Mouse (Mus musculus): Measurements from ENCODE around the gene Tbc1d1. TPM values are rescaled to one million over a fixed set of nuclear protein-coding genes. Genes with fewer than 3 reads are reported as not detected.

Tbc1d1 gene
- polyA plus RNA-seq, 1 experiment, result 2.8 TPM

GRCm38 (mm10) chr5:64157926-64158325, 1.8 kb downstream of the Tbc1d1 start:
- TF ChIP-seq GATA1 (IDR thresholded peaks at IDR 0.05; ENCODE audit: low read length), result no peak

DNA sequence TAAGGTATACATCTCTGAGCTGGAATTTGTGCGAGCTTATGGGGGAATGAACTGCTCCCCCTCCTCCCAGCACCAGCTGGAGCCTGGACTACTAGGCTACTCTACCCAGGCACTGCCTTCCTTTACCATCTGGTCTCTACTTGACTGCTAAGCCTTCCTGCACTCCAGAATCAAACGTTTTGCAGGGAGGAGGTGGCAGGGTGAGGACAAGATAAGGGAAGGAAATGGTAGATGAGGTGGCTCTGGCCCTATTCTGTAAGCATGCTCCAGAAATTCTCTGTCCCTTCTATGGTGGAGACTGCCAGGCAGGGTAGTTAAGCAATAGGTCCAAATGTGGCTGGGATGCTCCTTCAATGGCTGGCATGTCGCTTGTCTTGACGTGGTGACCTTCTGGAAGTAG, 2.4 kb downstream of the Tbc1d1 start:
- TF ChIP-seq GATA1 (IDR thresholded peaks at IDR 0.05; ENCODE audit: low read length), result no peak

DNA sequence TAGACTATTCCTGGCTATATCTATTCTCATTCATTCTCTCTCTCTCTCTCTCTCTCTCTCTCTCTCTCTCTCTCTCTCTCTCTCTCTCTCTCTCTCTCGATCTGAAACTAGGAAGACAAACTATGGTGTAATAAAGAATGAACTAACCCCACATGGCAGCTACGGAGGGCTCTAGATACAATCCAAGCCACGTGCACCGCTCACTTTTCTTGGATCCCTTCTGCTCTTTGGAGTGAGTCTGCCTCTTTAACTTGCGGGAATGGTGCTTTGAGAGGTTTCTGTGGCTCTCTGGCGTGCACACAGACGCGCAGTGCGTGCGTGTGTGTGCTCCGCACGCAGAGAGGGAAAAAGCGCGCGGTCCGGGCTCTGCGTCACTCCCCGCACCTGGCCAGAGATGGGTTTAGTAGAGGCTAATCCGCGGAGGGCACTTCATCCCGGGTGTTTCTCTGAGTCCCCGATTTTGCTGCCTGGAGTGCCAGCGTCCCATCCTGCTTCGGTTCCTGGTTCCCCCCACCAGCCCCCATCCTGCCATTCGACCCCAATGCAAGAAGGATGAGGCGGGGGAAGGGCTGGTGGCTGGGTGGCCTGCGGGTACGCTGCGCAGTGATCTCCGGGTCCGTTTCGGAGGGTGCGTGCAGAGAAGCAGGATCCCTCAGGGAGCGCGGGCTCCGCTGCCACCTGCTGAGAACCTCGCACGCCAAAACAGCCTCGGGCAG, 3.1 kb downstream of the Tbc1d1 start:
- no peak for TF ChIP-seq GATA1 (IDR thresholded peaks at IDR 0.05; ENCODE audit: low read length)

DNA sequence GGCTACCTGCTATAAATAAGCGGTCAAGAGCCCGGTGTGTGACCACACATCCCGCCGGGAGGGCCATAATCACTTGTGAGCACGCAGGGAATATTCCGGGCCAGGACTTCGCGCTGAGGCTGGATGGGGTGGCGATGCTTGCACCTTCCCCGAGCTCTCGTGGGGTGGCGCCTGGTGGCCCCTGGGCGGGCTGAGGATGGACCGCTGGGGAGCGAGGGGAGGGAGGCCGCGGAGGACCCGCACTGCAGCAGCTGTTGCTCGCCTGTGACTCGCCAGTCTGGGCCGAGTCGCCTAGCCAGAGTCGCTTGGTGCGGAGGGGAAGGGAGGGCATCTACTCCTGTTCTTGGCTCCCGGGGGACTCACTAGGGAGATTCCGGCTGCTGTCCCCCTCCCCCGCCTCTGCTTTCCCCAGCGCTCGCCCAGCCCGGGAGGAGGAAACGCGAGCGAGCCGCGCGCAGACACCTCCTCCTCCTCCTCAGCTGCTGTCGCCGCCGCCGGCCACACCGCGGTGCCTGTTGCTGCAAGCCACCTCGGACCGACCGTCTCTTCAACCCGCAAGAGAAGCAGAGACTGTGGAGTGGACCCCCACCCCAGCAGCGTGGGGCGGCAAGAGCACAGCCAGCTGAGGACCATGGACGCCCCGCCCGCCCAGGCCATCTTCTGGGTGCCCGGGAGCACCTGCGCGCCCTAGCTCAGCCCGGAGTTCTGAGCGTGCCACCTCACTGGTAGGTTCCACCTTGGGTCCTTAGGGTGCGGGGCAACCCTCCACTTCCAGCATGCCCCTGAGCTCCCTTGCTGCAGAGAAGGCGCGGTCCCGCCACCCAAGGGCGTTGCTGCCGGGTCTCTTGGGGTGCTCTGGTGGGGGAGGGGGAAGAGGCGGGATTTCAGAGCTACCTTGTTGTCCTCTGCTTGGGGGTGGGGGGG, 3.9 kb downstream of the Tbc1d1 start:
- TF ChIP-seq GATA1 (IDR thresholded peaks at IDR 0.05; ENCODE audit: low read length), result no peak

DNA sequence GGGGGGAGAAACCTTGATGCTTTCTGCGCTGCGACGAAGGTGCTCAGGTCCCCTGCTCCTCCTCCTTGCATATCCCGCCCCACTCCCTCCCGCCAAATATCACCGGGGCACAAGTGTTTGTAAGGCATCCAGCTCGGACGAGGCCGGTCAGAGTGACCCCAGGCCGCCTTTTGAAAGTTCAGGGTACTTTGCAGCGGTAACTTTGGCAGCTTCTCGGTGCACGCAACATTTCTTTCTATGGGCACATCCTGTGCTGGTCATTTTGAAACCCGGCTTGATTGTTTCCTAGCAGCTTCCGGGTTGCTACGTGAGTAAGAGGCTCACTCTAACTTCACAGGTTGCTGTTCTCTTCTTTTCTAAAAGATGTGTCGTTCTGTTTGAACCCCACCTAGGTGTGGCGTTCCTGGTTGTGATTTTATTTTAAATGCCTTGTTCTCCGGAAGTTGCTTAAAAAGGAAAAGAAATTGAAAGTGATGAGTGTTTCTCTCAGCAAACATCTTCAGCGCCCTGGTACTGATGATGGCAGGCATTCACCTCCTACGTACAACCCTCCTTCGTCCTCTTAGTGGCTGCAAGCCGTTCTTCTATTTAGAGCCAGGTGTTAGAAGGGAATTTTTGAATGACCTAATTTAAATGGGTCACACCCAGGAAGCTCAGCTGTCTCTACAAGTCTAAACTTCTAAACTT, 4.7 kb downstream of the Tbc1d1 start:
- no peak for TF ChIP-seq GATA1 (IDR thresholded peaks at IDR 0.05; ENCODE audit: low read length)

- no peak for TF ChIP-seq GATA1 (IDR thresholded peaks at IDR 0.05; ENCODE audit: low read length)
Observed at GRCm38 (mm10) chr5:64161917-64162316, 5.8 kb downstream of the Tbc1d1 start.

GRCm38 (mm10) chr5:64162582-64162981, 6.5 kb downstream of the Tbc1d1 start:
- no peak for TF ChIP-seq GATA1 (IDR thresholded peaks at IDR 0.05; ENCODE audit: low read length)

GRCm38 (mm10) chr5:64164414-64164813, 8.3 kb downstream of the Tbc1d1 start:
- no peak for TF ChIP-seq GATA1 (IDR thresholded peaks at IDR 0.05; ENCODE audit: low read length)

GRCm38 (mm10) chr5:64165826-64166225, 9.7 kb downstream of the Tbc1d1 start:
- TF ChIP-seq GATA1 (IDR thresholded peaks at IDR 0.05; ENCODE audit: low read length), result no peak

GRCm38 (mm10) chr5:64168990-64169540, 13.0 kb downstream of the Tbc1d1 start:
- TF ChIP-seq GATA1 (IDR thresholded peaks at IDR 0.05; ENCODE audit: low read length), result no peak

- no peak for TF ChIP-seq GATA1 (IDR thresholded peaks at IDR 0.05; ENCODE audit: low read length)
Observed at GRCm38 (mm10) chr5:64172884-64173283, 16.8 kb downstream of the Tbc1d1 start.

GRCm38 (mm10) chr5:64173302-64173701, 17.2 kb downstream of the Tbc1d1 start:
- no peak for TF ChIP-seq GATA1 (IDR thresholded peaks at IDR 0.05; ENCODE audit: low read length)

- no peak for TF ChIP-seq GATA1 (IDR thresholded peaks at IDR 0.05; ENCODE audit: low read length)
Observed at GRCm38 (mm10) chr5:64174429-64174935, 18.4 kb downstream of the Tbc1d1 start.

DNA sequence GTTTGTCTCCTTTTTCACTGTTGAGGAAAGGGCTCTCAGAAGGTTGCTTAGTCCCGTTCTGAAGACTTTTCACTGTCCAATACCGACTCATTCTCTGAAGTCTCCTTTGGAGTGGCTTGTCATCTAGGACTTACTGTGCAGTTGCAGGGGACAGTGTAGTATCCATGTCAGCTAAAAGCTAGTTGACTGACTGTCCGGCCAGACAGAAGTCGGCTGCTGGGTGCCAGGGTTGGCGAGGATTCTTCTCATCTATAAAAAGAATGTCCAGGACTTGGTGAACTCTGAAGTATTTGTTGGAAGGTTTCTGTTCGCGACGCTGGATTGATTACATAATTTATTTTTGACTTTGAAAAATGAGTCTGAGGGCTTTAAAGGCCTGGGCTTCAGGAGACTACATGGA, 24.4 kb downstream of the Tbc1d1 start:
- no peak for TF ChIP-seq GATA1 (IDR thresholded peaks at IDR 0.05; ENCODE audit: low read length)

DNA sequence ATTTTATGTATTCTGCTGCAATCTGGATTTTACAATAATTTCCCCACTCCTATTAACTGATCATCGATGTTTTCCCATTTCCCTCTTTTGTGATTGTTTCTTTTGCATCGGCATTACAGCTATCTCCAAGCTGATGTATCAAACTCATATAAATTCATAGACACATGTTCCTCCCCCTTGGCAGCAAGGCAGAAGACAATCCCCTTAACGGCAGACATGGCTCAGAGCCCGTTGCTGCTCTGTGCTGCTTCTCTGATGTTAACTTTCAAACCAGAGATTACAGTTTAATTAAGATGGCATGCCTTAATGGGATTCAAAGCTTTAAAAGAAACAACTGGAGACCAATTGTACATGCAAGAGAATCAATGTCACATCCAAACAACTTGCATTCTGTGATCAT, 27.6 kb downstream of the Tbc1d1 start:
- TF ChIP-seq GATA1 (IDR thresholded peaks at IDR 0.05; ENCODE audit: low read length), result no peak
